Mouse (Mus musculus) hematopoietic stem cell, adult 5-6 weeks (primary cell): ENCODE results near the gene Klk11. TPM values are rescaled to one million over a fixed set of nuclear protein-coding genes. Genes with fewer than 3 reads are reported as not detected.

Source experiments
- total RNA-seq: library from RNA; stranded (forward); fragments of 172-1452, 232-1000 nt; gene quantifications from 2 replicates; pipeline ENCODE4 v1.2.3, GENCODE M21; 2017

Klk11 gene
- total RNA-seq, 1 experiment from 2014 or later = not detected

Other genes with a start within 250 kb of the Klk11 start
- gene Cd33, start 230.2 kb upstream of the Klk11 start, total RNA-seq = 26.9 and 29.0 TPM in 2 replicates
- 6.1 and 6.6 TPM in 2 replicates for gene Zfp658, start 212.3 kb upstream of the Klk11 start, total RNA-seq
- gene Zfp719, start 195.0 kb upstream of the Klk11 start, total RNA-seq = 10.9 and 15.6 TPM in 2 replicates
- gene Zfp819, start 167.4 kb upstream of the Klk11 start, total RNA-seq = not detected in 2 replicates
- not detected in 2 replicates for gene Ceacam18, start 139.9 kb upstream of the Klk11 start, total RNA-seq
- 1.7 and 4.1 TPM in 2 replicates for gene Siglece, start 114.4 kb upstream of the Klk11 start, total RNA-seq
- gene Ctu1, start 102.6 kb upstream of the Klk11 start, total RNA-seq = 6.3 and 9.8 TPM in 2 replicates
- gene Klk14, start 84.2 kb upstream of the Klk11 start, total RNA-seq = not detected in 2 replicates
- not detected in 2 replicates for gene Klk13, start 62.0 kb upstream of the Klk11 start, total RNA-seq
- not detected in 2 replicates for gene Klk12, start 5.7 kb upstream of the Klk11 start, total RNA-seq
- gene Klk10, start 6.4 kb downstream of the Klk11 start, total RNA-seq = not detected in 2 replicates
- gene Klk9, start 17.3 kb downstream of the Klk11 start, total RNA-seq = not detected in 2 replicates
- 45.1 and 49.5 TPM in 2 replicates for gene Klk8, start 23.0 kb downstream of the Klk11 start, total RNA-seq
- 0.10 TPM in 1 of 2 replicates, not detected in the other for gene Klk7, start 36.7 kb downstream of the Klk11 start, total RNA-seq
- not detected in 2 replicates for gene Klk6, start 49.9 kb downstream of the Klk11 start, total RNA-seq
- not detected in 2 replicates for gene Klk5, start 67.4 kb downstream of the Klk11 start, total RNA-seq
- not detected in 2 replicates for gene Klk4, start 106.6 kb downstream of the Klk11 start, total RNA-seq
- not detected in 2 replicates for gene Klk15, start 159.1 kb downstream of the Klk11 start, total RNA-seq
- not detected in 2 replicates for gene Klk1b8, start 176.1 kb downstream of the Klk11 start, total RNA-seq
- gene Klk1b1, start 192.1 kb downstream of the Klk11 start, total RNA-seq = not detected in 2 replicates
- not detected in 2 replicates for gene Klk1b9, start 201.5 kb downstream of the Klk11 start, total RNA-seq
- not detected in 2 replicates for gene Klk1b11, start 221.3 kb downstream of the Klk11 start, total RNA-seq
- not detected in 2 replicates for gene Klk1b26, start 237.6 kb downstream of the Klk11 start, total RNA-seq